Mouse (Mus musculus) embryo, embryonic 11.5 days (tissue): Measurements from ENCODE around the gene Nav2.

Source experiments
- DNase-seq: peaks from one replicate; pipeline ENCODE4 v3.0.0-alpha.2; 2012; ENCODE audit warnings: low read depth, low spot score

Nav2 gene

GRCm38 (mm10) chr7:49000816-49001215, 92.3 kb downstream of the Nav2 start:
- DNase-seq, result no peak

- no peak for DNase-seq
Measured at GRCm38 (mm10) chr7:49004402-49004801, 95.9 kb downstream of the Nav2 start.

- no peak for DNase-seq
Measured at GRCm38 (mm10) chr7:49006886-49007285, 98.4 kb downstream of the Nav2 start.

GRCm38 (mm10) chr7:49010739-49011138, 102.2 kb downstream of the Nav2 start:
- no peak for DNase-seq

GRCm38 (mm10) chr7:49012027-49012426, 103.5 kb downstream of the Nav2 start:
- no peak for DNase-seq

- DNase-seq, result no peak
Measured at GRCm38 (mm10) chr7:49014480-49014879, 106.0 kb downstream of the Nav2 start.

- no peak for DNase-seq
Measured at GRCm38 (mm10) chr7:49015297-49015696, 106.8 kb downstream of the Nav2 start.

- no peak for DNase-seq
Measured at GRCm38 (mm10) chr7:49016088-49016487, 107.6 kb downstream of the Nav2 start.

- no peak for DNase-seq
Measured at GRCm38 (mm10) chr7:49017794-49018193, 109.3 kb downstream of the Nav2 start.

- no peak for DNase-seq
Measured at GRCm38 (mm10) chr7:49018478-49018914, 110.0 kb downstream of the Nav2 start.

- DNase-seq, result no peak
Measured at GRCm38 (mm10) chr7:49025026-49025815, 116.7 kb downstream of the Nav2 start.

GRCm38 (mm10) chr7:49025991-49026390, 117.5 kb downstream of the Nav2 start:
- DNase-seq, result no peak

- DNase-seq, result no peak
Measured at GRCm38 (mm10) chr7:49026466-49026865, 118.0 kb downstream of the Nav2 start.

- DNase-seq, result no peak
Measured at GRCm38 (mm10) chr7:49029282-49030012, 120.9 kb downstream of the Nav2 start.

- DNase-seq, result no peak
Measured at GRCm38 (mm10) chr7:49032216-49032615, 123.7 kb downstream of the Nav2 start.

- DNase-seq, result no peak
Measured at GRCm38 (mm10) chr7:49034253-49034652, 125.7 kb downstream of the Nav2 start.

- DNase-seq, result no peak
Measured at GRCm38 (mm10) chr7:49040163-49040562, 131.6 kb downstream of the Nav2 start.

GRCm38 (mm10) chr7:49041334-49042070, 133.0 kb downstream of the Nav2 start:
- DNase-seq, result no peak

GRCm38 (mm10) chr7:49045499-49046346, 137.2 kb downstream of the Nav2 start:
- DNase-seq, result no peak

GRCm38 (mm10) chr7:49046347-49046989, 138.0 kb downstream of the Nav2 start:
- DNase-seq, result no peak

- no peak for DNase-seq
Measured at GRCm38 (mm10) chr7:49047336-49047735, 138.8 kb downstream of the Nav2 start.
